Mouse (Mus musculus) midbrain, embryonic 14.5 days (tissue): ENCODE measurements around the gene Exoc7. TPM values are rescaled to one million over a fixed set of nuclear protein-coding genes. Genes with fewer than 3 reads are reported as not detected.

Experiments used
- ATAC-seq: fragments of 200-750 bp; cut with Nextera tagmentation; 2 replicates; pipeline ENCODE4 v1.8.0; 2017; ENCODE audit warnings: moderate number of reproducible peaks, moderate library complexity; ENCODE audit not compliant: low FRiP score, low TSS enrichment
- DNase-seq: peaks from one replicate; pipeline ENCODE4 v3.0.0-alpha.2; 2015
- H3K27ac ChIP-seq: fragments of 300-500 bp; sonication (generic); replicated peaks from 2 replicates; pipeline ENCODE4 v1.5.1; 2014; ENCODE audit warnings: mild to moderate bottlenecking, low read depth, low read length, moderate library complexity
- H3K27me3 ChIP-seq: fragments of 300-500 bp; sonication (generic); 2 replicates; pipeline ENCODE4 v1.6.1; 2014; ENCODE audit warnings: low read length, control low read depth, mixed read lengths; ENCODE audit not compliant: control insufficient read depth, insufficient read depth
- H3K36me3 ChIP-seq: fragments of 300-500 bp; sonication (generic); 2 replicates; pipeline ENCODE4 v1.6.1; 2014; ENCODE audit warnings: low read length, control low read depth; ENCODE audit not compliant: control insufficient read depth, insufficient read depth
- H3K4me1 ChIP-seq: fragments of 300-500 bp; sonication (generic); 2 replicates; pipeline ENCODE4 v1.6.1; 2014; ENCODE audit warnings: mild to moderate bottlenecking, antibody characterized with exemption, low read length, control low read depth; ENCODE audit not compliant: control insufficient read depth, insufficient read depth
- H3K4me2 ChIP-seq: fragments of 300-500 bp; sonication (generic); 2 replicates; pipeline ENCODE4 v1.6.1; 2014; ENCODE audit warnings: mild to moderate bottlenecking, low read length, moderate library complexity
- H3K4me3 ChIP-seq: fragments of 300-500 bp; sonication (generic); replicated peaks from 2 replicates; pipeline ENCODE4 v1.5.1; 2014; ENCODE audit warnings: low read depth, low read length
- H3K9ac ChIP-seq: fragments of 300-500 bp; sonication (generic); replicated peaks from 2 replicates; pipeline ENCODE4 v1.6.1; 2014; ENCODE audit warnings: mild to moderate bottlenecking, low read length, moderate library complexity
- H3K9me3 ChIP-seq: fragments of 300-500 bp; sonication (generic); 2 replicates; pipeline ENCODE4 v1.6.1; 2016; ENCODE audit warnings: low read length, control low read depth, mixed read lengths; ENCODE audit not compliant: control insufficient read depth
- WGBS: fragments of 180-500 bp; shearing (Covaris S2); extraction: QIAGEN DNeasy Blood & Tissue Kit; methylation state at CpG from one replicate; pipeline ENCODE4 v1.1.7; 2014; 5-methylcytosine and 5-hydroxymethylcytosine counted together
- polyA plus RNA-seq: library from polyadenylated mRNA; unstranded; fragments of >200 nt; fragmentation: Nextera tagmentation; extraction: Ambion mirVana; gene quantifications from 2 replicates; pipeline ENCODE4 v1.2.1, GENCODE M21; 2014

Exoc7 gene
- polyA plus RNA-seq, 1 experiment from 2014 or later = 122 TPM

GRCm38 (mm10) chr11:116336393-116336792 lies 29.4 kb upstream of the Exoc7 start:
- H3K27me3 ChIP-seq = peaks cover 15% of the 10 kb centered on the region
- DNase-seq = no peak
- H3K36me3 ChIP-seq = peaks cover 17% of the 10 kb centered on the region
- no peak for ATAC-seq
- 79% methylated on average over 4 of the region's 4 CpGs for WGBS
- 0 out of 2 replicates have a peak overlapping the region, but pooled peaks have one; percentile 22 for H3K9ac ChIP-seq
- H3K4me3 ChIP-seq = no peak overlapping the region
- H3K9me3 ChIP-seq = no peaks in the 10 kb centered on the region
- peaks cover 42% of the 10 kb centered on the region for H3K4me1 ChIP-seq
- no peak overlapping the region for H3K27ac ChIP-seq
- peak overlapping the region; percentile 96 for H3K4me2 ChIP-seq

- peaks cover 17% of the 10 kb centered on the region for H3K36me3 ChIP-seq
- H3K27me3 ChIP-seq = peaks cover 15% of the 10 kb centered on the region
- peak within 1 kb of the TSS; percentile 71 for H3K27ac ChIP-seq
- peak within 1 kb of the TSS; percentile 42 for H3K9ac ChIP-seq
- no peaks in the 10 kb centered on the region for H3K9me3 ChIP-seq
- DNase-seq (peak; percentile 96), ATAC-seq (peak; percentile 91)
- H3K4me3 ChIP-seq = peak within 1 kb of the TSS; percentile 44
- WGBS = 1% methylated on average over 61 of the region's 61 CpGs
- H3K4me2 ChIP-seq = peak within 1 kb of the TSS; percentile 96
- peaks cover 49% of the 10 kb centered on the region for H3K4me1 ChIP-seq
These were observed 28.4 kb upstream of the Exoc7 start, which contains the start of gene Foxj1 for GRCm38 (mm10) chr11:116335244-116336036. Gene Foxj1, minus strand, starts transcription at chr11:116335399.

DNA sequence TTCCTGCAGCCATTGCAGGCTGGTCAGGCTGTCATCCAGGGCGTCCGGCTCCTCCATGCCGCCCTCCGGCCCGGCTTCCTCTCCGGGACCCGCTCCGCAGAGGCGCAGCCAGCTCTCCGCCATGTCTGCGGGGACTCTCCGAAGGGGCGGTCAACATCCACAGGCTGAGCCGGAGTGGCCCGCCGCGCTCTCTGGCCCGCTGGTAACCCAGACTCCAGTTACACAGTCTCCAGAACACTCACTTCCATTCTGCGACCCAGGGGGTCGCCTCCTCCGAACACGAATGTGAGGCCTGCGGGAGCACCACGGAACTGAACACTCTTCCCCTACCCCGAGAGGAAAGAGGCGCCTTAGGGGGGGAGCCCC lies 27.4 kb upstream of the Exoc7 start:
- WGBS = 5% methylated on average over 26 of the region's 26 CpGs
- no peak for DNase-seq
- no peaks in the 10 kb centered on the region for H3K9me3 ChIP-seq
- H3K27me3 ChIP-seq = peaks cover 15% of the 10 kb centered on the region
- no peak for ATAC-seq
- no peak overlapping the region for H3K27ac ChIP-seq
- H3K4me1 ChIP-seq = peaks cover 58% of the 10 kb centered on the region
- peak overlapping the region; percentile 44 for H3K4me3 ChIP-seq
- H3K9ac ChIP-seq = peak overlapping the region; percentile 34; the same call in 1 of the 2 replicates
- H3K36me3 ChIP-seq = peaks cover 12% of the 10 kb centered on the region
- H3K4me2 ChIP-seq = peak overlapping the region; percentile 96

GRCm38 (mm10) chr11:116333526-116334416 lies 26.7 kb upstream of the Exoc7 start:
- ATAC-seq (no peak), DNase-seq (peak; percentile 35)
- Histone ChIP-seq H3K9me3 (no peaks in the 10 kb centered on the region), H3K36me3 (peaks cover 11% of the 10 kb centered on the region; the same call in 1 of the 2 replicates), H3K9ac (peak overlapping the region; percentile 34; the same call in 1 of the 2 replicates), H3K27me3 (peaks cover 15% of the 10 kb centered on the region), H3K4me3 (peak overlapping the region; percentile 44), H3K4me1 (peaks cover 64% of the 10 kb centered on the region), H3K27ac (no peak overlapping the region), H3K4me2 (peak overlapping the region; percentile 96)
- WGBS = 27% methylated on average over 31 of the region's 31 CpGs

- H3K9me3 ChIP-seq = no peaks in the 10 kb centered on the region
- H3K9ac ChIP-seq = no peak overlapping the region
- DNase-seq (no peak), ATAC-seq (no peak)
- WGBS = 59% methylated on average over 3 of the region's 3 CpGs
- H3K4me1 ChIP-seq = peaks cover 67% of the 10 kb centered on the region
- 0 out of 2 replicates have a peak, but pooled peaks cover 4% of the 10 kb centered on the region for H3K36me3 ChIP-seq
- H3K4me2 ChIP-seq = peak overlapping the region; percentile 96
- H3K27me3 ChIP-seq = peaks cover 15% of the 10 kb centered on the region
- H3K27ac ChIP-seq = 0 out of 2 replicates have a peak overlapping the region, but pooled peaks have one; percentile 32
- H3K4me3 ChIP-seq = no peak overlapping the region
These were observed 25.9 kb upstream of the Exoc7 start for GRCm38 (mm10) chr11:116332983-116333270.

- peak; percentile 78 for DNase-seq
- Histone ChIP-seq H3K9me3 (no peaks in the 10 kb centered on the region), H3K9ac (no peak overlapping the region), H3K27ac (peak overlapping the region; percentile 63), H3K4me2 (peak overlapping the region; percentile 96), H3K27me3 (peaks cover 15% of the 10 kb centered on the region), H3K36me3 (no peaks in the 10 kb centered on the region), H3K4me1 (peaks cover 67% of the 10 kb centered on the region), H3K4me3 (no peak overlapping the region)
- WGBS = 10% methylated on average over 19 of the region's 19 CpGs
- ATAC-seq = peak; percentile 46
These were observed 25.4 kb upstream of the Exoc7 start for GRCm38 (mm10) chr11:116332232-116332982.

GRCm38 (mm10) chr11:116330211-116330518 lies 23.1 kb upstream of the Exoc7 start:
- H3K4me3 ChIP-seq = no peak overlapping the region
- DNase-seq (no peak), ATAC-seq (no peak)
- H3K4me1 ChIP-seq = peaks cover 60% of the 10 kb centered on the region
- peak overlapping the region; percentile 85 for H3K27ac ChIP-seq
- H3K36me3 ChIP-seq = no peaks in the 10 kb centered on the region
- H3K9ac ChIP-seq = peak overlapping the region; percentile 16; the same call in 1 of the 2 replicates
- 42% methylated on average over 7 of the region's 7 CpGs for WGBS
- no peak overlapping the region for H3K4me2 ChIP-seq
- H3K9me3 ChIP-seq = no peaks in the 10 kb centered on the region
- H3K27me3 ChIP-seq = peaks cover 15% of the 10 kb centered on the region
